Comparison of ENCODE assay signal across 8 mouse cellular contexts in the genomic region with DNA sequence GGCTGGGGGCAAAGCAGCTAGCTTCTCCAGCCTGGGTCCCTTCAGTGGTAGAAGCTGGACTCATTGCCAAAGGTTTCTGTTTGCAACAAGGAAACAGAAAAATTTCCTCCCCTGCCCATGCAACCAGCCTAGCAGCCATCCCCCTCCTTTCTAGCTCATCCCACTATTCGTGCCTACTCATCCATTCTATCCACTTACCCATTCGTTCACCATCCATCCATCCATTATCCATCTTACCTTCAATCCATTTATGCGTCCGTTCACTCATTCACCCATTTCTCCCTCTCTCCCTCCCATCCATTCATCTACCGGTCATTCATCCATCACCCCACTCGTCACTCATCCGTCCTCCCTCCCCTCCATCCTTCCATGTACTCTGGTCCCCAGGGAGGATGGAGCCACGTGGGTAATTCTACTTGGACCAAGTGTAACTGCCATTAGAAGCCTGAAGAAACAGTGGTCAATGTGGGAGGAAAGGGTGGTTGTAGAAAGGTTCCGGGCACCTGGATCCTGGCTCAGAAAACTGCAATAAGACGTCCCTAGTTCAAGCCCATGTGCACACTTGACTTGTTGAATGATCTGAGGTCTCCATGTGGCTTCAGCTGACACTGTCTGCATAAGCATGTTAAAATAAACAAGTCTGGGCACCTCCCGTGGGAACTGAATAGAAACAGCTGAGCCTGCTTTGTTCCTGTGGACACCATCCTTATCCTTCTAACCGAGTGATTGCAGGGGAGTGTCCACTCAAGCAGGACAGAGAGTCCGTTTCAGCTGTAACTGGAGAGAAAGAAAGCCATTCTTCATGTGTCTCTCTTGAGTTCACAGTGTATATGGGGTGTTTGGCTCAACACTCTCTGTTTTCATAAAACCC. TPM values are rescaled to one million over a fixed set of nuclear protein-coding genes. Genes with fewer than 3 reads are reported as not detected.
DNase-seq lines count a peak whose midpoint lies in the region; ATAC-seq lines count a peak whose summit lies in the region.

No protein-coding gene starts in this region.

- WGBS in heart, embryonic 13.5 days: 20% methylated on average over 13 of the region's 13 CpGs
- WGBS in hindbrain, embryonic 11.5 days: 13% methylated on average over 13 of the region's 13 CpGs
- WGBS in midbrain, embryonic 15.5 days: 8% methylated on average over 13 of the region's 13 CpGs

- H3K27ac ChIP-seq in heart, embryonic 13.5 days (replicated peaks): no peak overlapping the region
- peak overlapping the region; percentile 53; the same call in 1 of the 2 replicates for H3K27ac ChIP-seq in hindbrain, embryonic 11.5 days (ENCODE audit: low read depth, low read length)
- H3K27ac ChIP-seq in midbrain, embryonic 15.5 days: peak overlapping the region; percentile 82

- H3K9ac ChIP-seq in heart, embryonic 13.5 days: peak overlapping the region; percentile 81
- peak overlapping the region; percentile 79 for H3K9ac ChIP-seq in hindbrain, embryonic 11.5 days (ENCODE audit: low read depth, low read length)
- H3K9ac ChIP-seq in midbrain, embryonic 15.5 days: peak overlapping the region; percentile 74

- peaks cover 94% of the 10 kb centered on the region for H3K27me3 ChIP-seq in heart, embryonic 13.5 days (replicated peaks)
- peaks cover 13% of the 10 kb centered on the region for H3K27me3 ChIP-seq in hindbrain, embryonic 11.5 days (ENCODE audit: control insufficient read depth, insufficient read depth, low read length)
- H3K27me3 ChIP-seq in midbrain, embryonic 15.5 days (replicated peaks): no peaks in the 10 kb centered on the region; the same call in none of the 2 replicates

- H3K4me3 ChIP-seq in heart, embryonic 13.5 days: peak overlapping the region; percentile 74
- H3K4me3 ChIP-seq in hindbrain, embryonic 11.5 days (ENCODE audit: low read depth, low read length): peak overlapping the region; percentile 67
- peak overlapping the region; percentile 82 for H3K4me3 ChIP-seq in midbrain, embryonic 15.5 days

- DNase-seq in heart, adult 9 months (ENCODE audit: low spot score in 2 of 2): no peak
- DNase-seq in brain, embryonic 18.5 days (ENCODE audit: low read depth, low spot score): peak; percentile 28
- DNase-seq in hindbrain, embryonic 11.5 days (ENCODE audit: low spot score): peak; percentile 63
- no peak for DNase-seq in frontal cortex, postnatal 36 days (ENCODE audit: low spot score in 2 of 2)
- DNase-seq in right cerebral cortex, postnatal 10 days (ENCODE audit: low spot score in 2 of 2): no peak
- DNase-seq in left cerebral cortex, adult 18-20 months (ENCODE audit: low spot score in 2 of 2): no peak

- ATAC-seq in heart, embryonic 13.5 days (ENCODE audit: extremely low read depth, insufficient number of reproducible peaks, low FRiP score, low TSS enrichment): no peak
- ATAC-seq in hindbrain, embryonic 11.5 days (ENCODE audit: low FRiP score): peak; percentile 56
- peak; percentile 32 for ATAC-seq in midbrain, embryonic 15.5 days (replicated peaks)

- H3K4me2 ChIP-seq in heart, embryonic 13.5 days: peak overlapping the region; percentile 99
- peak overlapping the region; percentile 95 for H3K4me2 ChIP-seq in hindbrain, embryonic 11.5 days (replicated peaks; ENCODE audit: low read depth, low read length)
- H3K4me2 ChIP-seq in midbrain, embryonic 15.5 days: peak overlapping the region; percentile 92

- H3K9me3 ChIP-seq in heart, embryonic 13.5 days: no peaks in the 10 kb centered on the region
- H3K9me3 ChIP-seq in hindbrain, embryonic 11.5 days (ENCODE audit: control insufficient read depth, low read length): no peaks in the 10 kb centered on the region
- no peaks in the 10 kb centered on the region for H3K9me3 ChIP-seq in midbrain, embryonic 15.5 days

- peaks cover 8% of the 10 kb centered on the region; the same call in 1 of the 2 replicates for H3K4me1 ChIP-seq in heart, embryonic 13.5 days
- H3K4me1 ChIP-seq in hindbrain, embryonic 11.5 days (replicated peaks; ENCODE audit: control insufficient read depth, insufficient read depth, low read length): peaks cover 6% of the 10 kb centered on the region; the same call in 1 of the 2 replicates
- H3K4me1 ChIP-seq in midbrain, embryonic 15.5 days: peaks cover 20% of the 10 kb centered on the region

- H3K36me3 ChIP-seq in heart, embryonic 13.5 days: no peaks in the 10 kb centered on the region
- no peaks in the 10 kb centered on the region for H3K36me3 ChIP-seq in hindbrain, embryonic 11.5 days (ENCODE audit: control insufficient read depth, insufficient read depth, low read length)
- H3K36me3 ChIP-seq in midbrain, embryonic 15.5 days (replicated peaks): no peaks in the 10 kb centered on the region

RNA-seq across cellular contexts. Expression of gene Dusp15, which starts 0.6 kb away (rescaled TPM):
- 0.15 and 0.51 TPM in 2 replicates for polyA plus RNA-seq in heart, embryonic 13.5 days (2015; fragmentation: Nextera tagmentation; extraction: Ambion mirVana)
- 1.4 and 2.3 TPM in 2 replicates for polyA plus RNA-seq in hindbrain, embryonic 11.5 days (2014; fragmentation: Nextera tagmentation; extraction: Ambion mirVana)
- 9.9 and 14.0 TPM in 2 replicates for polyA plus RNA-seq in midbrain, embryonic 15.5 days (2015; fragmentation: Nextera tagmentation; extraction: Ambion mirVana)
- 10 to 100 TPM; 16.2 to 18.2 TPM for total RNA-seq in left cerebral cortex, adult 18-20 months (2021)

RNA-seq across cellular contexts. Expression of gene Ttll9, which starts 10.2 kb away (rescaled TPM):
- 0.23 and 0.44 TPM in 2 replicates for polyA plus RNA-seq in heart, embryonic 13.5 days (2015; fragmentation: Nextera tagmentation; extraction: Ambion mirVana)
- polyA plus RNA-seq in hindbrain, embryonic 11.5 days (2014; fragmentation: Nextera tagmentation; extraction: Ambion mirVana): 1.4 and 1.7 TPM in 2 replicates
- polyA plus RNA-seq in midbrain, embryonic 15.5 days (2015; fragmentation: Nextera tagmentation; extraction: Ambion mirVana): 8.8 and 8.9 TPM in 2 replicates
- total RNA-seq in left cerebral cortex, adult 18-20 months (2021): 1 to 10 TPM; 2.0 to 2.6 TPM

RNA-seq across cellular contexts. Expression of gene Foxs1, which starts 19.1 kb away (rescaled TPM):
- polyA plus RNA-seq in heart, embryonic 13.5 days (2015; fragmentation: Nextera tagmentation; extraction: Ambion mirVana): 2.5 and 2.7 TPM in 2 replicates
- 1.7 and 1.9 TPM in 2 replicates for polyA plus RNA-seq in hindbrain, embryonic 11.5 days (2014; fragmentation: Nextera tagmentation; extraction: Ambion mirVana)
- polyA plus RNA-seq in midbrain, embryonic 15.5 days (2015; fragmentation: Nextera tagmentation; extraction: Ambion mirVana): 4.3 and 4.4 TPM in 2 replicates
- total RNA-seq in left cerebral cortex, adult 18-20 months (2021): under 1 TPM; 0.46 to 0.68 TPM

RNA-seq across cellular contexts. Expression of gene Mylk2, which starts 40.9 kb away (rescaled TPM):
- 0.19 and 0.29 TPM in 2 replicates for polyA plus RNA-seq in heart, embryonic 13.5 days (2015; fragmentation: Nextera tagmentation; extraction: Ambion mirVana)
- not detected in 2 replicates for polyA plus RNA-seq in hindbrain, embryonic 11.5 days (2014; fragmentation: Nextera tagmentation; extraction: Ambion mirVana)
- not detected in 2 replicates for polyA plus RNA-seq in midbrain, embryonic 15.5 days (2015; fragmentation: Nextera tagmentation; extraction: Ambion mirVana)
- not detected for total RNA-seq in left cerebral cortex, adult 18-20 months (2021)

Comparison
In these comparisons a context has a peak if more than half of its experiments do, and no peak if none do; other contexts are left out.
1. DNase-seq: peak in brain, embryonic 18.5 days (single experiment) and hindbrain, embryonic 11.5 days (single experiment); none in heart, adult 9 months (0 of 2), frontal cortex, postnatal 36 days (0 of 2), right cerebral cortex, postnatal 10 days (0 of 2) and left cerebral cortex, adult 18-20 months (0 of 2).
2. Peak in every context shown above with its lines, with median percentiles within 50 percentile points of each other: H3K4me2 ChIP-seq, H3K4me3 ChIP-seq and H3K9ac ChIP-seq.